ENCODE assay signal across 18 mouse cellular contexts in the genomic region with DNA sequence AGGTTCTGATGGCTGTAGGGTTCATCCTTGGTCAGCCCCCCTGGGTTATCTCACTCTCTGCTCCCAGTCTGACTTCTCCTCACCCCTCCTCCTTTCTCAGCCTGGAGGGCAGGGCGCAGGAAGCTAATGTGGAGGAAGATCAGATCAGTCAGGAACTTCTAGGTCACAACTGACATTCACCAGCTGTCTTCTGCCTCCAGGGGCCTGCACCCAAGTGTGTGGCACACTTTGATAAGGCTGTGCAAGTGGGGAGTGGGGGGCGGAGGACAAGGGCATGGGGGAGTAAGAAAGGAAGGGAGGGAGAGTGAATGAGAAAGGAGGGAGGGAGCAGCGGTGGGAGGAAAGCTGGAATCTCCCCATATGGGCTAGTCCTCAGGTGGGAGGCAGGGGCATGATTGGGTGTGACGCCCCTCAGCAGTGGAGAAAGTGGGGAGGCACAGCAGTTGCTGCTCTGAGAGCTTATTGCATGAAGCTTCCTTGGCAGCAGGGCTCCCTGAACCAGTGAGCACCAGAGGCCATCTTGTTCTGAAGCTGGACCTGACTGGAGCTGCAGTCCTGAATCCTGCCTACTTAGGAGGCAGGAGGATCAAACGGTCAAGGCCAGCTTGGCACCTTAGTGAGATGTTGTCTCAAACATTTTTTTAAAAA. TPM values are rescaled to one million over a fixed set of nuclear protein-coding genes. Genes with fewer than 3 reads are reported as not detected.
A peak's percentile ranks its signal among the peaks of the same experiment; 100 is the strongest.
DNase-seq lines count a peak whose midpoint lies in the region; ATAC-seq and TF ChIP-seq lines count a peak whose summit lies in the region.
"Had no signal": no experiment of that assay in that cellular context is flagged by ENCODE, and none has a peak within 500 bp of the region (broad histone marks: within the 10 kb centered on the region; RNA-seq: fewer than 3 reads in every experiment).

No protein-coding gene starts in this region.

- H3K36me3 ChIP-seq in megakaryocyte, embryonic 14.5 days (replicated peaks; ENCODE audit: low read length): no peaks in the 10 kb centered on the region
- peaks cover 0 to 30% of the 10 kb centered on the region in 2 experiments; a peak in 2 of 4 replicates for H3K36me3 ChIP-seq in MEL (ENCODE audit: control insufficient read depth in 1 of 2, insufficient read depth in 2 of 2, low read length in 2 of 2)
- no peaks in the 10 kb centered on the region for H3K36me3 ChIP-seq in forebrain, postnatal 0 days (ENCODE audit: insufficient read depth)
- H3K36me3 ChIP-seq: embryonic facial prominence, embryonic 10.5 days; hindbrain, embryonic 13.5 days; lung, embryonic 15.5 days; midbrain, embryonic 10.5 days had no signal

- H3K4me3 ChIP-seq in megakaryocyte, embryonic 14.5 days (replicated peaks): peak overlapping the region; percentile 28
- H3K4me3 ChIP-seq in MEL (ENCODE audit: control insufficient read depth in 1 of 2, insufficient read depth in 1 of 2, low read depth in 2 of 2, low read length in 2 of 2): no peak overlapping the region; a peak in 1 of 4 replicates
- H3K4me3 ChIP-seq in forebrain, postnatal 0 days (ENCODE audit: low read depth, low read length): no peak overlapping the region
- H3K4me3 ChIP-seq: embryonic facial prominence, embryonic 10.5 days; hindbrain, embryonic 13.5 days; lung, embryonic 15.5 days; midbrain, embryonic 10.5 days; myocyte had no signal

- H3K79me2 ChIP-seq in MEL (ENCODE audit: control insufficient read depth, insufficient read depth, low read length, poor library complexity): no peaks in the 10 kb centered on the region

- no peaks in the 10 kb centered on the region for H3K9me3 ChIP-seq in megakaryocyte, embryonic 14.5 days
- H3K9me3 ChIP-seq in MEL (replicated peaks; ENCODE audit: insufficient read depth, low read length): no peaks in the 10 kb centered on the region
- no peaks in the 10 kb centered on the region for H3K9me3 ChIP-seq in forebrain, postnatal 0 days (ENCODE audit: low read length)
- H3K9me3 ChIP-seq: embryonic facial prominence, embryonic 10.5 days; hindbrain, embryonic 13.5 days; lung, embryonic 15.5 days; midbrain, embryonic 10.5 days had no signal

- WGBS in forebrain, postnatal 0 days: 72% methylated on average over 5 of the region's 5 CpGs

- ATAC-seq in megakaryocyte, adult 5-6 weeks (ENCODE audit: poor library complexity, severe bottlenecking): no peak
- peak; percentile 29 to 30; a peak in 3 of 4 replicates for ATAC-seq in hematopoietic stem cell, adult 5-6 weeks (replicated peaks in 1 of 2; ENCODE audit: insufficient read depth in 1 of 2, low FRiP score in 2 of 2, low TSS enrichment in 1 of 2, low read depth in 1 of 2, poor library complexity in 2 of 2, severe bottlenecking in 2 of 2)
- peak; percentile 93 for ATAC-seq in megakaryocyte-erythroid progenitor cell, adult 5-6 weeks (replicated peaks; ENCODE audit: low FRiP score, low TSS enrichment, poor library complexity, severe bottlenecking)
- ATAC-seq in forebrain, postnatal 0 days: no peak
- ATAC-seq: intestine, embryonic 16.5 days had no signal

- peak; percentile 89 to 99; a peak in 3 of 4 replicates for TF ChIP-seq EP300 in MEL (IDR thresholded peaks at IDR 0.05; ENCODE audit: low read depth in 1 of 2, low read length in 2 of 2)

- peaks cover 35% of the 10 kb centered on the region for H3K4me1 ChIP-seq in megakaryocyte, embryonic 14.5 days
- H3K4me1 ChIP-seq in MEL (ENCODE audit: control insufficient read depth in 1 of 2, insufficient read depth in 2 of 2, low read length in 2 of 2): peaks cover 27 to 41% of the 10 kb centered on the region in 2 experiments
- no peaks in the 10 kb centered on the region for H3K4me1 ChIP-seq in forebrain, postnatal 0 days (ENCODE audit: insufficient read depth)

- peak in 1 of 2 experiments; percentile 50; a peak in 1 of 4 replicates for TF ChIP-seq POLR2A in MEL (IDR thresholded peaks at IDR 0.05; ENCODE audit: control insufficient read depth in 1 of 2, insufficient read depth in 1 of 2, low read depth in 1 of 2, low read length in 2 of 2, poor library complexity in 1 of 2)

- no peak overlapping the region for H3K4me2 ChIP-seq in forebrain, postnatal 0 days (ENCODE audit: low read depth)
- H3K4me2 ChIP-seq: hindbrain, embryonic 13.5 days; lung, embryonic 15.5 days had no signal

- no peak for TF ChIP-seq CTCF in MEL (IDR thresholded peaks at IDR 0.05 in 2 of 3, conservative IDR thresholded peaks at IDR 0.05 in 1 of 3; ENCODE audit: control insufficient read depth in 1 of 3, insufficient read depth in 1 of 3, low read depth in 2 of 3, low read length in 3 of 3, poor library complexity in 1 of 3, severe bottlenecking in 1 of 3)
- no peak for TF ChIP-seq CTCF in forebrain, postnatal 0 days (IDR thresholded peaks at IDR 0.05; ENCODE audit: low read depth)

- peaks cover 13% of the 10 kb centered on the region for H3K27me3 ChIP-seq in megakaryocyte, embryonic 14.5 days (replicated peaks)
- H3K27me3 ChIP-seq in MEL (ENCODE audit: control insufficient read depth in 1 of 2, insufficient read depth in 2 of 2, low read length in 2 of 2): no peaks in the 10 kb centered on the region
- no peaks in the 10 kb centered on the region for H3K27me3 ChIP-seq in forebrain, postnatal 0 days (ENCODE audit: insufficient read depth, low read length)
- H3K27me3 ChIP-seq: hindbrain, embryonic 13.5 days; lung, embryonic 15.5 days had no signal

- DNase-seq in MEL (ENCODE audit: low read depth, low spot score): peak; percentile 94
- DNase-seq in forebrain, postnatal 0 days: no peak
- no peak for DNase-seq in neural tube, embryonic 10.5 days (ENCODE audit: extremely low spot score, low spot score)
- DNase-seq: adrenal gland, adult 8-10 months; cerebellum, adult 9-10 months; gastrocnemius, postnatal 25 days; layer of hippocampus, postnatal 36 days; left cerebral cortex, postnatal 4 days had no signal

- peak overlapping the region; percentile 85 for H3K27ac ChIP-seq in MEL (ENCODE audit: control insufficient read depth, low read depth, low read length)
- H3K27ac ChIP-seq in forebrain, postnatal 0 days (ENCODE audit: low read depth, low read length): no peak overlapping the region
- H3K27ac ChIP-seq: embryonic facial prominence, embryonic 10.5 days; hindbrain, embryonic 13.5 days; lung, embryonic 15.5 days; midbrain, embryonic 10.5 days had no signal

- peak overlapping the region; percentile 60 for H3K9ac ChIP-seq in MEL (ENCODE audit: control insufficient read depth, low read depth, low read length, poor library complexity, severe bottlenecking)
- no peak overlapping the region for H3K9ac ChIP-seq in forebrain, postnatal 0 days
- H3K9ac ChIP-seq: hindbrain, embryonic 13.5 days; lung, embryonic 15.5 days had no signal

- no peak for TF ChIP-seq RAD21 in MEL (IDR thresholded peaks at IDR 0.05; ENCODE audit: low read depth, low read length)

TF ChIP-seq in MEL, 35 proteins besides CTCF, POLR2A, EP300 and RAD21 (continues in another document):
- TF ChIP-seq ZC3H11A (IDR thresholded peaks at IDR 0.05; ENCODE audit: low read depth, low read length) (no peak), ELF1 (IDR thresholded peaks at IDR 0.05; ENCODE audit: low read depth, low read length) (no peak), ZMIZ1 (IDR thresholded peaks at IDR 0.05; ENCODE audit: low read depth, low read length) (peak; percentile 43; the same call in 1 of the 2 replicates), JUND (IDR thresholded peaks at IDR 0.05; ENCODE audit: low read depth, low read length) (no peak; the same call in 1 of the 2 replicates), HCFC1 (IDR thresholded peaks at IDR 0.05; ENCODE audit: low read depth, low read length) (no peak; the same call in 1 of the 2 replicates), POLR2AphosphoS2 (IDR thresholded peaks at IDR 0.05; ENCODE audit: low read length) (no peak), GATA1 (IDR thresholded peaks at IDR 0.05; ENCODE audit: low read depth, low read length) (peak; percentile 81), E2F4 (IDR thresholded peaks at IDR 0.05; ENCODE audit: borderline replicate concordance, low read depth, low read length) (no peak), UBTF (IDR thresholded peaks at IDR 0.05; ENCODE audit: borderline replicate concordance, insufficient read depth, low read depth, low read length) (no peak), GABPA (IDR thresholded peaks at IDR 0.05; ENCODE audit: low read depth, low read length) (peak; percentile 48; the same call in 1 of the 2 replicates), USF1 (IDR thresholded peaks at IDR 0.05; ENCODE audit: low read depth, low read length) (no peak), MAX (IDR thresholded peaks at IDR 0.05; ENCODE audit: low read length) (no peak), CHD1 (IDR thresholded peaks at IDR 0.05; ENCODE audit: low read depth, low read length) (no peak), SIN3A (IDR thresholded peaks at IDR 0.05; ENCODE audit: low read length) (peak; percentile 93), MXI1 (IDR thresholded peaks at IDR 0.05; ENCODE audit: low read depth, low read length) (no peak; the same call in 1 of the 2 replicates), ZNF384 (IDR thresholded peaks at IDR 0.05; ENCODE audit: low read depth, low read length) (no peak), MAZ (IDR thresholded peaks at IDR 0.05; ENCODE audit: low read depth, low read length) (peak; percentile 99), SMC3 (IDR thresholded peaks at IDR 0.05; ENCODE audit: low read depth, low read length) (no peak), KAT2A (conservative IDR thresholded peaks at IDR 0.05; ENCODE audit: low read depth, low read length) (peak; percentile 57; the same call in 1 of the 2 replicates), TAL1 (IDR thresholded peaks at IDR 0.05; ENCODE audit: low read length) (peak; percentile 84), TCF12 (IDR thresholded peaks at IDR 0.05; ENCODE audit: low read depth, low read length) (peak; percentile 97), POLR2AphosphoS5 (IDR thresholded peaks at IDR 0.05; ENCODE audit: borderline replicate concordance, low read depth, low read length) (no peak), BHLHE40 (IDR thresholded peaks at IDR 0.05; ENCODE audit: borderline replicate concordance, low read depth, low read length) (peak; percentile 90)

RNA-seq across cellular contexts. Expression of a gene that starts 49.8 kb away (rescaled TPM):
- polyA plus RNA-seq in megakaryocyte, embryonic 14.5 days (2012; ENCODE audit: insufficient read depth, low replicate concordance): 0.45 TPM in 1 of 2 replicates, not detected in the other
- 0.91 and 1.3 TPM in 2 replicates for total RNA-seq in megakaryocyte, adult 5-6 weeks (2015)
- 1.0 and 1.1 TPM in 2 replicates for total RNA-seq in megakaryocyte, adult 5-6 weeks (2017)
- total RNA-seq in MEL (2012; rRNA removed): 0.35 and 0.56 TPM in 2 replicates
- polyA plus RNA-seq in MEL (2012; ENCODE audit: insufficient read depth in 1 of 2, insufficient read length in 2 of 2, low read depth in 1 of 2, low replicate concordance in 2 of 2, missing spikeins in 1 of 2): under 1 TPM in 1 of 2 experiments, not detected in 1; 0.14 TPM
- 0.20 TPM in 1 of 2 replicates, not detected in the other for total RNA-seq in hematopoietic stem cell, adult 5-6 weeks (2017)
- 1.5 TPM in 1 of 2 replicates, not detected in the other for total RNA-seq in megakaryocyte-erythroid progenitor cell, adult 5-6 weeks (2014; fragmentation: Nextera tagmentation)
- 0.27 and 0.28 TPM in 2 replicates for total RNA-seq in megakaryocyte-erythroid progenitor cell, adult 5-6 weeks (2017)
- 42.5 and 47.4 TPM in 2 replicates for total RNA-seq in forebrain, postnatal 0 days (2014; rRNA removed)
- polyA plus RNA-seq in forebrain, postnatal 0 days (2015; fragmentation: Nextera tagmentation; extraction: Ambion mirVana): 25.7 and 40.4 TPM in 2 replicates

Comparison
In these comparisons a context has a peak if more than half of its experiments do, and no peak if none do; other contexts are left out.
1. ATAC-seq: peak in hematopoietic stem cell, adult 5-6 weeks (2 of 2) and megakaryocyte-erythroid progenitor cell, adult 5-6 weeks (single experiment); none in megakaryocyte, adult 5-6 weeks (single experiment) and forebrain, postnatal 0 days (single experiment).
2. RNA of a gene that starts 49.8 kb away (total RNA-seq): 42.5 to 47.4 TPM in forebrain, postnatal 0 days; 0.27 to 1.5 TPM in megakaryocyte-erythroid progenitor cell, adult 5-6 weeks, 0.91 to 1.3 TPM in megakaryocyte, adult 5-6 weeks, 0.35 to 0.56 TPM in MEL and 0.20 TPM in hematopoietic stem cell, adult 5-6 weeks; every median in the first group is over 10 times any median in the second.